Mouse (Mus musculus): ENCODE measurements at regions not wholly inside any gene's neighbourhood (a gene's known extent, or its start where the extent isn't known, plus 50 kb on each side); places are given as distances from the start of the nearest gene placed in this dataset.

DNA sequence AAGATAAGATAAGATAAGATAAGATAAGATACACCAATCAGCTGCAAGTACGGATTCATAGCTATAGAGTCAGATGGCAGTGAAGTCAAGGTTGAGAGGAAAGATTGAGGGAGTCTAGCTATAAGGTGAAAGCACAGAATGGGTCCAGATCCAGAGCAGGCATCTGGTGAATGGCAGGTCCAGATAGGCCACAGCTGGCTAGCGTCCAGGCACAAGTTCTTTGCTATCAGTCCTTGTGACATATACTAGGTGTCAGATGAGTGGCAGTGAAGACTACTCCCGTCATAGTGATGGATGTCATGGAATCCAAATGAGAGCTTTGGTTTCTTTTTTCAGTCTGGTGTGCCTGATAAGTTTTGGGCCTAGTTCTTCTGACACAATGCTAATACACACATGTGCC lies 566.9 kb upstream of the Dmac1 start:
- peak; percentile 71 for ATAC-seq (ENCODE audit: insufficient number of reproducible peaks, insufficient read depth, low FRiP score, low read depth)
- peak overlapping the region in 1 of 2 experiments; percentile 65; a peak in 2 of 4 replicates for H3K27ac ChIP-seq (replicated peaks in 1 of 2; ENCODE audit: control insufficient read depth in 1 of 2, insufficient read depth in 1 of 2, low read depth in 2 of 2, low read length in 2 of 2)
- H3K9ac ChIP-seq (ENCODE audit: low read length): no peak overlapping the region
- H3K4me3 ChIP-seq (ENCODE audit: control insufficient read depth in 1 of 2, insufficient read depth in 1 of 2, low read depth in 1 of 2, low read length in 2 of 2): no peak overlapping the region
- H3K27me3 ChIP-seq (ENCODE audit: control insufficient read depth, insufficient read depth, low read length): no peaks in the 10 kb centered on the region
- no peaks in the 10 kb centered on the region for H3K4me1 ChIP-seq (ENCODE audit: control insufficient read depth in 2 of 2, insufficient read depth in 2 of 2, low read length in 2 of 2)
- H3K4me2 ChIP-seq (ENCODE audit: low read length): no peak overlapping the region
- H3K9me3 ChIP-seq (ENCODE audit: control insufficient read depth, low read length): no peaks in the 10 kb centered on the region
- no peaks in the 10 kb centered on the region for H3K36me3 ChIP-seq (ENCODE audit: control insufficient read depth, insufficient read depth, low read length)
- 21% methylated on average over 3 of the region's 3 CpGs for WGBS

DNA sequence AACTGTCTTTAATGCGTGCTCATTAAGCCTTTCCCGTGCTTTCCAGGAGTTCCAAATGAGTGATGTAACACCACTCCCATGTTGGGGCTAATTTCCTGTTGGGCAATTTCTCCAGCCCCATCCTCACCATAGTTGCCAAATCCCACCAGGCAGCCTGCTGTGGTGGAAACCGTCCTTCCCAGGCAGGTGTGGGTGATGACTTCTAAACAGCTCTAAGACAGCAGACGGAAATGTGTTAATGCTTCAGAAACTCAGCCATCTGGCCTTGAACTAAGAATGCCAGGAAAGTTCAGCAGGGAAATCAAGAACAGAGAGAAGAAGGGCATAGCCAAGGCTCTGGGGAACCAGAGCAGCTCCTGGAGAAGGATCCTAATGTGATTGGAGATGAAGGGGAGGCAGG lies 560.5 kb upstream of the Dmac1 start:
- Histone ChIP-seq H3K4me1 (ENCODE audit: control insufficient read depth in 2 of 2, insufficient read depth in 2 of 2, low read length in 2 of 2) (no peaks in the 10 kb centered on the region; a peak in 1 of 4 replicates), H3K4me2 (ENCODE audit: low read length) (no peak overlapping the region)
- WGBS: 56% methylated on average over 4 of the region's 4 CpGs

DNA sequence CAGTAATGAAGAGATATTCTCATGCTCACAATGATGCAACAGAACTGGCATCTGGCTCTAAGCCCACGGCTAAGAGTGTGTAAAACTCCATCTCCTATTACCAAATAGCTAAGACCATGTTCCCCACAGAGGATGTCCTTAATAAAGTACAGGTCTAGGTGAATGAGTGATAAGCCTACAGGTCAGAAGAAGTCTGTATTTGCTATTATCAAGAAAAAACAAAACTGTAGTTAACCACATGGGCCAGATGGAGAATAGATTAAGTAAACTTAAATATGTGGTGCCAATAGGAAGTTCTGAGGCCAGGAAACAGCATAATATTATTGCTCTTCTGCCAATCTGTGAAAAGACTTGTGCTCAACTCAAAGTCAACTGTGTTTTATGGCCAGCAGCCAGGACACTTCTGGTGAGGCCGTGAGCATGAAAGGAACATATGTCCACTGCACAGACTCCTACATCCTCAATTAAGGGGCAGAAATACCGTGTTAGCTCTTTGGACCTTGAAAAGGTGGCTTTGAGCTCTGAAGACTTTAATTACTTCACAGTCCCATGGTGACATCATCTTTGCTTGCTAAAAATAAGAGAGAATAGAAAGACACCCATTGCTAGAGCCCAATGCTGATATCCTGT lies 549.1 kb upstream of the Dmac1 start:
- H3K36me3 ChIP-seq (ENCODE audit: control insufficient read depth, insufficient read depth, low read length): no peaks in the 10 kb centered on the region
- H3K27me3 ChIP-seq (ENCODE audit: control insufficient read depth, insufficient read depth, low read length): no peaks in the 10 kb centered on the region
- ATAC-seq (ENCODE audit: insufficient number of reproducible peaks, insufficient read depth, low FRiP score, low read depth): no peak
- WGBS: 57% methylated on average over 3 of the region's 3 CpGs
- no peak overlapping the region for H3K27ac ChIP-seq (replicated peaks in 1 of 2; ENCODE audit: control insufficient read depth in 1 of 2, insufficient read depth in 1 of 2, low read depth in 2 of 2, low read length in 2 of 2)
- H3K4me3 ChIP-seq (ENCODE audit: control insufficient read depth in 1 of 2, insufficient read depth in 1 of 2, low read depth in 1 of 2, low read length in 2 of 2): no peak overlapping the region
- H3K9ac ChIP-seq (ENCODE audit: low read length): no peak overlapping the region
- H3K4me1 ChIP-seq (ENCODE audit: control insufficient read depth in 2 of 2, insufficient read depth in 2 of 2, low read length in 2 of 2): peaks cover 0 to 5% of the 10 kb centered on the region in 2 experiments; a peak in 1 of 4 replicates
- H3K9me3 ChIP-seq (ENCODE audit: control insufficient read depth, low read length): no peaks in the 10 kb centered on the region
- H3K4me2 ChIP-seq (ENCODE audit: low read length): no peak overlapping the region

More for the DNA sequence above, 560.5 kb upstream of the Dmac1 start:
- H3K9me3 ChIP-seq (ENCODE audit: control insufficient read depth, low read length): no peaks in the 10 kb centered on the region
- no peak overlapping the region for H3K27ac ChIP-seq (replicated peaks in 1 of 2; ENCODE audit: control insufficient read depth in 1 of 2, insufficient read depth in 1 of 2, low read depth in 2 of 2, low read length in 2 of 2)
- H3K4me3 ChIP-seq (ENCODE audit: control insufficient read depth in 1 of 2, insufficient read depth in 1 of 2, low read depth in 1 of 2, low read length in 2 of 2): no peak overlapping the region
- no peaks in the 10 kb centered on the region for H3K27me3 ChIP-seq (ENCODE audit: control insufficient read depth, insufficient read depth, low read length)
- H3K36me3 ChIP-seq (ENCODE audit: control insufficient read depth, insufficient read depth, low read length): no peaks in the 10 kb centered on the region
- H3K9ac ChIP-seq (ENCODE audit: low read length): no peak overlapping the region
- ATAC-seq (ENCODE audit: insufficient number of reproducible peaks, insufficient read depth, low FRiP score, low read depth): no peak

DNA sequence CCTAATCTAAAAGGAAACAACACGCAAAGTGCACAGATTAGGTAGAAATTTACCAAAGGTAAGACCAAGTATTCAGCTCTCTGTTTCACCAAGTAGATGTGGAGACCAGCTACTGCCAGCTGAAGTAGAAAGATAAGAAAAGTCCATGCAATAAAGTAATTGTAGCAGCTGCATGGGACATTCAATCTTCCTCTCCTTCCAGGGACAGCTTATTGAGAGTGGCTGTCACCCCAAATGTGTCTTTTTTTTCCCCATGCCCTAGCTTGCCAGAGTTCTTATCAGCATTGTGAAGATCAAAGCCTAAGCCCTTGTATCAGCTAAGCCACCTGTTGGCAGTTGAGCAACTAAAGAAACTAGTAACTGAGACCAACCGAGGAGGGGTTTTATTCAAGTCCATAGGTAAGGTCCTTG lies 541.1 kb upstream of the Dmac1 start:
- 42% methylated on average over 2 of the region's 2 CpGs for WGBS
- Histone ChIP-seq H3K9ac (ENCODE audit: low read length) (no peak overlapping the region), H3K36me3 (ENCODE audit: control insufficient read depth, insufficient read depth, low read length) (no peaks in the 10 kb centered on the region), H3K4me1 (ENCODE audit: control insufficient read depth in 2 of 2, insufficient read depth in 2 of 2, low read length in 2 of 2) (0 out of 4 replicates have a peak, but pooled peaks cover 0 to 3% of the 10 kb centered on the region in 2 experiments), H3K27me3 (ENCODE audit: control insufficient read depth, insufficient read depth, low read length) (no peaks in the 10 kb centered on the region), H3K4me3 (ENCODE audit: control insufficient read depth in 1 of 2, insufficient read depth in 1 of 2, low read depth in 1 of 2, low read length in 2 of 2) (no peak overlapping the region), H3K27ac (replicated peaks in 1 of 2; ENCODE audit: control insufficient read depth in 1 of 2, insufficient read depth in 1 of 2, low read depth in 2 of 2, low read length in 2 of 2) (no peak overlapping the region), H3K4me2 (ENCODE audit: low read length) (no peak overlapping the region), H3K9me3 (ENCODE audit: control insufficient read depth, low read length) (no peaks in the 10 kb centered on the region)
- no peak for ATAC-seq (ENCODE audit: insufficient number of reproducible peaks, insufficient read depth, low FRiP score, low read depth)

DNA sequence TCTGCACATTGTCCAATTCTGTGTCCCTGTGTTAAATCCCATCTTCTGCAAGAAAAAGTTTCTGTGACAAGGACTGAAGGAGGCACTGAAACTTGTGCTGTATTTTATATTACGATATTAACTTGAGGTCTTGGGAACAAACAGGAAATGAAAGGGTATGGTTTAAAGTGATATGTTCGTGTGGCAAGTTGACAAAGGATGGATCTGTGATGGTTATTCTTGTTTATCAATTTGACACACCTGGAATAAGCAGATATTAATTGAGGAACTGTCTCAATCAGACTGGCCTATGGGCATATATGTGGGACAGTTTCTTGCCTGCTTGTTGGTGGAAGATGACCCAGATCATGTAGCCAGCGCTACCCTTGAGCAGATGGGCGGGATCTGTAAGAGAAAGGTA lies 537.9 kb upstream of the Dmac1 start:
- Histone ChIP-seq H3K36me3 (ENCODE audit: control insufficient read depth, insufficient read depth, low read length) (no peaks in the 10 kb centered on the region), H3K9me3 (ENCODE audit: control insufficient read depth, low read length) (no peaks in the 10 kb centered on the region), H3K4me2 (ENCODE audit: low read length) (no peak overlapping the region), H3K4me1 (ENCODE audit: control insufficient read depth in 2 of 2, insufficient read depth in 2 of 2, low read length in 2 of 2) (0 out of 4 replicates have a peak, but pooled peaks cover 0 to 3% of the 10 kb centered on the region in 2 experiments), H3K4me3 (ENCODE audit: control insufficient read depth in 1 of 2, insufficient read depth in 1 of 2, low read depth in 1 of 2, low read length in 2 of 2) (no peak overlapping the region), H3K9ac (ENCODE audit: low read length) (no peak overlapping the region), H3K27me3 (ENCODE audit: control insufficient read depth, insufficient read depth, low read length) (no peaks in the 10 kb centered on the region), H3K27ac (replicated peaks in 1 of 2; ENCODE audit: control insufficient read depth in 1 of 2, insufficient read depth in 1 of 2, low read depth in 2 of 2, low read length in 2 of 2) (no peak overlapping the region)
- WGBS: 81% methylated on average over 4 of the region's 4 CpGs
- ATAC-seq (ENCODE audit: insufficient number of reproducible peaks, insufficient read depth, low FRiP score, low read depth): no peak

DNA sequence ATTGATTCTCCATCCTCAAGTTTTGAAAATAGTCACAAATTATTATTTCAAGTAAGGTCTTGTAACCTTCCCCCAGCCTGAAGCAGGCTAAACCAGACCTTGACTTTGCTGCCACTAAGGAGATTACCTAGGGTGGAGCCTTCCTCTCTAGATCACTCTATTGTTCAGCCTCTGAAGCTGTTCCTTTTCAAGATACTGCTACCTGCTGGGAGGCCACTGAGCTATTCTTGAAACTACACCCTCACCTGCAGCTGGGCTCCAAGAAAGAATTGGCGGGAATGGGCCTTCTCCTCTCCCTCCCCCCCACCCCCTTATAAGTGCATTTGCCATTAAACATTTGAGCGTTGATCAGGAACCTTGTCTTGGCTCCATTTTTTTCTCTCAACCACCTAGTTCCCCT lies 534.2 kb upstream of the Dmac1 start:
- no peak overlapping the region for H3K27ac ChIP-seq (replicated peaks in 1 of 2; ENCODE audit: control insufficient read depth in 1 of 2, insufficient read depth in 1 of 2, low read depth in 2 of 2, low read length in 2 of 2)
- H3K9me3 ChIP-seq (ENCODE audit: control insufficient read depth, low read length): no peaks in the 10 kb centered on the region
- WGBS: 72% methylated on average over 2 of the region's 2 CpGs
- ATAC-seq (ENCODE audit: insufficient number of reproducible peaks, insufficient read depth, low FRiP score, low read depth): no peak
- H3K9ac ChIP-seq (ENCODE audit: low read length): no peak overlapping the region
- H3K4me2 ChIP-seq (ENCODE audit: low read length): no peak overlapping the region
- no peaks in the 10 kb centered on the region for H3K4me1 ChIP-seq (ENCODE audit: control insufficient read depth in 2 of 2, insufficient read depth in 2 of 2, low read length in 2 of 2)
- no peak overlapping the region for H3K4me3 ChIP-seq (ENCODE audit: control insufficient read depth in 1 of 2, insufficient read depth in 1 of 2, low read depth in 1 of 2, low read length in 2 of 2)
- no peaks in the 10 kb centered on the region for H3K36me3 ChIP-seq (ENCODE audit: control insufficient read depth, insufficient read depth, low read length)
- H3K27me3 ChIP-seq (ENCODE audit: control insufficient read depth, insufficient read depth, low read length): no peaks in the 10 kb centered on the region

DNA sequence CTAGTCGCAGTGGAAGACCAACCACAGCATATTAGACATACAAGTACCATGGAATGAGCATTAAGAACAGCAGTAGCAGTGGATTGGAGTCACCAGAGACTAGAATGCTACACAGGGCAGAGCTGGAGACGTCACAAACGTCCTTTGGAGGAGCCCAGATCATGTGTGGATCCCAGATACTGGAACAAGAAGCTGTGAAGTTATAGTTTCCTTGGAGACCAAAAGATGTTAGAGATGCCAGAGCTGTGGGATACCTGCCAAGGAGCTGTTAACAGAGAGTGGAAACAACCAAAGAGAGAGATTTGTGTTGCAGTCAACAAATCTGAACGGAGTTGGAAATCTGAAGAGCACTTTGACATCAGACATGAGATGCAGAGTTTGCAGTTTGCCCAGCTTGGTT lies 523.8 kb upstream of the Dmac1 start:
- Histone ChIP-seq H3K27me3 (ENCODE audit: control insufficient read depth, insufficient read depth, low read length) (no peaks in the 10 kb centered on the region), H3K4me1 (ENCODE audit: control insufficient read depth in 2 of 2, insufficient read depth in 2 of 2, low read length in 2 of 2) (peaks cover 0 to 4% of the 10 kb centered on the region in 2 experiments; a peak in 1 of 4 replicates), H3K27ac (replicated peaks in 1 of 2; ENCODE audit: control insufficient read depth in 1 of 2, insufficient read depth in 1 of 2, low read depth in 2 of 2, low read length in 2 of 2) (no peak overlapping the region), H3K36me3 (ENCODE audit: control insufficient read depth, insufficient read depth, low read length) (no peaks in the 10 kb centered on the region), H3K4me2 (ENCODE audit: low read length) (no peak overlapping the region), H3K9me3 (ENCODE audit: control insufficient read depth, low read length) (no peaks in the 10 kb centered on the region), H3K9ac (ENCODE audit: low read length) (no peak overlapping the region), H3K4me3 (ENCODE audit: control insufficient read depth in 1 of 2, insufficient read depth in 1 of 2, low read depth in 1 of 2, low read length in 2 of 2) (no peak overlapping the region)
- ATAC-seq (ENCODE audit: insufficient number of reproducible peaks, insufficient read depth, low FRiP score, low read depth): no peak
- WGBS: 54% methylated on average over 4 of the region's 4 CpGs

DNA sequence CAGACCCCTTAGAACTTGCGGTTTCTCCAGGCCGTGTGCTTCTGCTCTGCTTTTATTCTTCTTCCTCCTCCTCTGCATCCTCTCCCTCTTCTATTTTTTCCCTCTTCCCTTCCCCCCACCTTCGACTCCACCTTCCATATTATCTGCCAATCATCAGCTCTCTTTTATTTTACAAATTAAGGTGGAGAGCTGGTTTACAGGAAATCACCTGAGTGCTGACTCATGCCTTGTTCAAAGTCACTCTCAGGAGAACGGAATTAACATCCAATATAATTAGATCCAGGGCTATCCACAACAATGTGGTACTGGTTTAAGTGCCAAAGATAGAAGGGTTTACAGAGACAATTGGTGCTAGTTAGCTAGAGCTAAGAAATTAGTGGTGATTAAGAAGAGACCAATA lies 523.1 kb upstream of the Dmac1 start:
- H3K36me3 ChIP-seq (ENCODE audit: control insufficient read depth, insufficient read depth, low read length): no peaks in the 10 kb centered on the region
- no peak overlapping the region for H3K9ac ChIP-seq (ENCODE audit: low read length)
- no peak for ATAC-seq (ENCODE audit: insufficient number of reproducible peaks, insufficient read depth, low FRiP score, low read depth)
- no peaks in the 10 kb centered on the region for H3K27me3 ChIP-seq (ENCODE audit: control insufficient read depth, insufficient read depth, low read length)
- H3K9me3 ChIP-seq (ENCODE audit: control insufficient read depth, low read length): no peaks in the 10 kb centered on the region
- H3K4me1 ChIP-seq (ENCODE audit: control insufficient read depth in 2 of 2, insufficient read depth in 2 of 2, low read length in 2 of 2): peaks cover 0 to 4% of the 10 kb centered on the region in 2 experiments; a peak in 1 of 4 replicates
- H3K4me2 ChIP-seq (ENCODE audit: low read length): no peak overlapping the region
- no peak overlapping the region for H3K4me3 ChIP-seq (ENCODE audit: control insufficient read depth in 1 of 2, insufficient read depth in 1 of 2, low read depth in 1 of 2, low read length in 2 of 2)
- WGBS: 83% methylated on average over 4 of the region's 4 CpGs
- no peak overlapping the region for H3K27ac ChIP-seq (replicated peaks in 1 of 2; ENCODE audit: control insufficient read depth in 1 of 2, insufficient read depth in 1 of 2, low read depth in 2 of 2, low read length in 2 of 2)
